Mouse (Mus musculus) lung, embryonic 14.5 days (tissue): ENCODE measurements at regions not wholly inside any gene's neighbourhood (a gene's known extent, or its start where the extent isn't known, plus 50 kb on each side); places are given as distances from the start of the nearest gene placed in this dataset. TPM values are rescaled to one million over a fixed set of nuclear protein-coding genes. Genes with fewer than 3 reads are reported as not detected.

Experiments used
- ATAC-seq: fragments of 200-750 bp; cut with Nextera tagmentation; 2 replicates; pipeline ENCODE4 v1.8.0; 2017; ENCODE audit warnings: mild to moderate bottlenecking, moderate TSS enrichment, moderate library complexity; ENCODE audit not compliant: insufficient read depth
- DNase-seq: peaks from one replicate; pipeline ENCODE4 v3.0.0-alpha.2; 2015
- H3K27ac ChIP-seq: fragments of 300-500 bp; sonication (generic); 2 replicates; pipeline ENCODE4 v1.5.1; 2014; ENCODE audit warnings: low read depth, mild to moderate bottlenecking, moderate library complexity
- H3K27me3 ChIP-seq: fragments of 300-500 bp; sonication (generic); 2 replicates; pipeline ENCODE4 v1.6.1; 2014; ENCODE audit warnings: low read length, control low read depth; ENCODE audit not compliant: insufficient read depth
- H3K36me3 ChIP-seq: fragments of 300-500 bp; sonication (generic); 2 replicates; pipeline ENCODE4 v1.6.1; 2014; ENCODE audit warnings: control low read depth; ENCODE audit not compliant: insufficient read depth
- H3K4me1 ChIP-seq: fragments of 300-500 bp; sonication (generic); 2 replicates; pipeline ENCODE4 v1.6.1; 2014; ENCODE audit warnings: antibody characterized with exemption, control low read depth; ENCODE audit not compliant: insufficient read depth
- H3K4me2 ChIP-seq: fragments of 300-500 bp; sonication (generic); 2 replicates; pipeline ENCODE4 v1.6.1; 2014; ENCODE audit warnings: mild to moderate bottlenecking
- H3K4me3 ChIP-seq: fragments of 300-500 bp; sonication (generic); 2 replicates; pipeline ENCODE4 v1.5.1; 2014; ENCODE audit warnings: low read depth, low read length
- H3K9ac ChIP-seq: fragments of 300-500 bp; sonication (generic); 2 replicates; pipeline ENCODE4 v1.6.1; 2014
- H3K9me3 ChIP-seq: fragments of 300-500 bp; sonication (generic); 2 replicates; pipeline ENCODE4 v1.6.1; 2016; ENCODE audit warnings: low read depth, low read length, control low read depth
- CTCF ChIP-seq: IDR thresholded peaks from 2 replicates; pipeline ENCODE4 v1.5.1; 2016; ENCODE audit warnings: antibody characterized with exemption, low read depth
- WGBS: fragments of 180-500 bp; shearing (Covaris S2); extraction: QIAGEN DNeasy Blood & Tissue Kit; methylation state at CpG from one replicate; pipeline ENCODE4 v1.1.7; 2014; 5-methylcytosine and 5-hydroxymethylcytosine counted together
- microRNA-seq: library from miRNA; unstranded; fragments of <30 nt; microRNA quantifications from one replicate; pipeline ENCODE4, GENCODE M21; 2016; ENCODE audit warnings: borderline number of aligned reads

GRCm38 (mm10) chr7:35857693-35858092 is 54.9 kb upstream of the Zfp507 start:
- Histone ChIP-seq H3K4me1 (no peaks in the 10 kb centered on the region), H3K36me3 (no peaks in the 10 kb centered on the region), H3K4me2 (no peak overlapping the region), H3K4me3 (no peak overlapping the region), H3K27ac (no peak overlapping the region), H3K9ac (no peak overlapping the region), H3K9me3 (no peaks in the 10 kb centered on the region), H3K27me3 (no peaks in the 10 kb centered on the region)
- ATAC-seq (no peak), DNase-seq (peak; percentile 20)
- TF ChIP-seq CTCF = no peak
- 46% methylated on average over 10 of the region's 10 CpGs for WGBS

Small RNA genes lying in the stretch of these regions (microRNA-seq; reads per million reads assigned to microRNA genes)
- gene Gm23292 = not detected
